Mouse (Mus musculus): ENCODE measurements around the gene Pard6a. TPM values are rescaled to one million over a fixed set of nuclear protein-coding genes. Genes with fewer than 3 reads are reported as not detected.

The Pard6a gene
- polyA plus RNA-seq (2015; fragmentation: Nextera tagmentation; extraction: Ambion mirVana) = 6.1 and 6.3 TPM in 2 replicates

GRCm38 (mm10) chr8:105700966-105701824 is at the start of gene Pard6a, which contains the start of gene Acd:
TSS of gene Pard6a (plus strand) at chr8:105701148.
TSS of gene Acd (minus strand) at chr8:105701102.
- peak; percentile 80 for ATAC-seq (ENCODE audit: insufficient read depth)
- H3K4me1 ChIP-seq (replicated peaks) = peaks cover 36% of the 10 kb centered on the region
- no peaks in the 10 kb centered on the region for H3K9me3 ChIP-seq (replicated peaks)
- H3K27ac ChIP-seq (replicated peaks) = peak within 1 kb of the TSS; percentile 97
- under 1% methylated on average over 60 of the region's 60 CpGs for WGBS (ENCODE audit: insufficient replicate concordance)
- peak within 1 kb of the TSS; percentile 72 for H3K4me3 ChIP-seq (replicated peaks)
- no peaks in the 10 kb centered on the region for H3K27me3 ChIP-seq
- H3K36me3 ChIP-seq (replicated peaks) = peaks cover 38% of the 10 kb centered on the region
- peak within 1 kb of the TSS; percentile 87 for H3K4me2 ChIP-seq
- peak within 1 kb of the TSS; percentile 58 for H3K9ac ChIP-seq

- Histone ChIP-seq H3K9ac (no peak overlapping the region), H3K27ac (replicated peaks) (no peak overlapping the region), H3K4me1 (replicated peaks) (no peaks in the 10 kb centered on the region), H3K4me2 (no peak overlapping the region), H3K27me3 (no peaks in the 10 kb centered on the region), H3K36me3 (replicated peaks) (peaks cover 41% of the 10 kb centered on the region), H3K4me3 (replicated peaks) (no peak overlapping the region), H3K9me3 (replicated peaks) (no peaks in the 10 kb centered on the region)
- ATAC-seq (ENCODE audit: insufficient read depth) = no peak
Observed at GRCm38 (mm10) chr8:105657641-105658040, 43.3 kb upstream of the Pard6a start.

- no peak for ATAC-seq (ENCODE audit: insufficient read depth)
- Histone ChIP-seq H3K4me2 (no peak overlapping the region), H3K9me3 (replicated peaks) (no peaks in the 10 kb centered on the region), H3K4me1 (replicated peaks) (no peaks in the 10 kb centered on the region), H3K36me3 (replicated peaks) (peaks cover 41% of the 10 kb centered on the region), H3K9ac (no peak overlapping the region), H3K27ac (replicated peaks) (no peak overlapping the region), H3K27me3 (no peaks in the 10 kb centered on the region), H3K4me3 (replicated peaks) (no peak overlapping the region)
- 68% methylated on average over 3 of the region's 3 CpGs for WGBS (ENCODE audit: insufficient replicate concordance)
Observed at GRCm38 (mm10) chr8:105661167-105661566, 39.8 kb upstream of the Pard6a start.

- no peak for ATAC-seq (ENCODE audit: insufficient read depth)
- H3K4me2 ChIP-seq = no peak overlapping the region
- 86% methylated on average over 1 of the region's 1 CpGs for WGBS (ENCODE audit: insufficient replicate concordance)
- no peaks in the 10 kb centered on the region for H3K9me3 ChIP-seq (replicated peaks)
- no peak overlapping the region for H3K4me3 ChIP-seq (replicated peaks)
- H3K27ac ChIP-seq (replicated peaks) = no peak overlapping the region
- H3K27me3 ChIP-seq = no peaks in the 10 kb centered on the region
- no peaks in the 10 kb centered on the region for H3K4me1 ChIP-seq (replicated peaks)
- H3K36me3 ChIP-seq (replicated peaks) = peaks cover 100% of the 10 kb centered on the region
- no peak overlapping the region for H3K9ac ChIP-seq
Observed at GRCm38 (mm10) chr8:105677891-105678290, 23.1 kb upstream of the Pard6a start.

GRCm38 (mm10) chr8:105685325-105685724 is 15.6 kb upstream of the Pard6a start:
- Histone ChIP-seq H3K4me2 (peak overlapping the region; percentile 54; the same call in 1 of the 2 replicates), H3K4me1 (replicated peaks) (peaks cover 11% of the 10 kb centered on the region), H3K27ac (replicated peaks) (no peak overlapping the region), H3K9me3 (replicated peaks) (no peaks in the 10 kb centered on the region), H3K36me3 (replicated peaks) (peaks cover 41% of the 10 kb centered on the region), H3K27me3 (no peaks in the 10 kb centered on the region), H3K4me3 (replicated peaks) (no peak overlapping the region), H3K9ac (no peak overlapping the region)
- ATAC-seq (ENCODE audit: insufficient read depth) = no peak
- WGBS (ENCODE audit: insufficient replicate concordance) = 56% methylated on average over 7 of the region's 7 CpGs

GRCm38 (mm10) chr8:105685796-105686308 is 15.1 kb upstream of the Pard6a start, which contains the start of gene Carmil2:
TSS of gene Carmil2 (plus strand) at chr8:105686274.
- Histone ChIP-seq H3K9ac (no peak within 1 kb of the TSS), H3K4me3 (replicated peaks) (peak within 1 kb of the TSS; percentile 12; the same call in 1 of the 2 replicates), H3K27me3 (no peaks in the 10 kb centered on the region), H3K36me3 (replicated peaks) (peaks cover 36% of the 10 kb centered on the region), H3K4me1 (replicated peaks) (peaks cover 11% of the 10 kb centered on the region), H3K4me2 (peak within 1 kb of the TSS; percentile 54), H3K27ac (replicated peaks) (0 out of 2 replicates have a peak within 1 kb of the TSS, but pooled peaks have one; percentile 24), H3K9me3 (replicated peaks) (no peaks in the 10 kb centered on the region)
- WGBS (ENCODE audit: insufficient replicate concordance) = 4% methylated on average over 18 of the region's 26 CpGs
- ATAC-seq (ENCODE audit: insufficient read depth) = peak; percentile 29; the same call in 1 of the 2 replicates

GRCm38 (mm10) chr8:105686551-105686950 is 14.4 kb upstream of the Pard6a start:
- no peak overlapping the region for H3K9ac ChIP-seq
- H3K27me3 ChIP-seq = no peaks in the 10 kb centered on the region
- 57% methylated on average over 6 of the region's 6 CpGs for WGBS (ENCODE audit: insufficient replicate concordance)
- ATAC-seq (ENCODE audit: insufficient read depth) = no peak
- no peak overlapping the region for H3K4me3 ChIP-seq (replicated peaks)
- H3K4me1 ChIP-seq (replicated peaks) = peaks cover 11% of the 10 kb centered on the region
- peaks cover 29% of the 10 kb centered on the region for H3K36me3 ChIP-seq (replicated peaks)
- H3K4me2 ChIP-seq = peak overlapping the region; percentile 54; the same call in 1 of the 2 replicates
- 0 out of 2 replicates have a peak overlapping the region, but pooled peaks have one; percentile 24 for H3K27ac ChIP-seq (replicated peaks)
- no peaks in the 10 kb centered on the region for H3K9me3 ChIP-seq (replicated peaks)

GRCm38 (mm10) chr8:105687512-105687911 is 13.4 kb upstream of the Pard6a start:
- no peaks in the 10 kb centered on the region for H3K27me3 ChIP-seq
- peaks cover 11% of the 10 kb centered on the region for H3K4me1 ChIP-seq (replicated peaks)
- WGBS (ENCODE audit: insufficient replicate concordance) = 78% methylated on average over 8 of the region's 8 CpGs
- H3K36me3 ChIP-seq (replicated peaks) = peaks cover 20% of the 10 kb centered on the region
- H3K9me3 ChIP-seq (replicated peaks) = no peaks in the 10 kb centered on the region
- no peak for ATAC-seq (ENCODE audit: insufficient read depth)
- no peak overlapping the region for H3K4me3 ChIP-seq (replicated peaks)
- H3K4me2 ChIP-seq = no peak overlapping the region
- H3K27ac ChIP-seq (replicated peaks) = no peak overlapping the region
- H3K9ac ChIP-seq = no peak overlapping the region

GRCm38 (mm10) chr8:105688242-105688752 is 12.7 kb upstream of the Pard6a start:
- H3K4me2 ChIP-seq = no peak overlapping the region
- peaks cover 12% of the 10 kb centered on the region for H3K36me3 ChIP-seq (replicated peaks)
- H3K9me3 ChIP-seq (replicated peaks) = no peaks in the 10 kb centered on the region
- no peak overlapping the region for H3K27ac ChIP-seq (replicated peaks)
- peaks cover 11% of the 10 kb centered on the region for H3K4me1 ChIP-seq (replicated peaks)
- ATAC-seq (ENCODE audit: insufficient read depth) = no peak
- no peak overlapping the region for H3K9ac ChIP-seq
- H3K27me3 ChIP-seq = no peaks in the 10 kb centered on the region
- 36% methylated on average over 14 of the region's 14 CpGs for WGBS (ENCODE audit: insufficient replicate concordance)
- H3K4me3 ChIP-seq (replicated peaks) = no peak overlapping the region

- WGBS (ENCODE audit: insufficient replicate concordance) = 78% methylated on average over 35 of the region's 35 CpGs
Observed at GRCm38 (mm10) chr8:105689256-105689982, 11.5 kb upstream of the Pard6a start.

More at GRCm38 (mm10) chr8:105689256-105689982, 11.5 kb upstream of the Pard6a start:
- Histone ChIP-seq H3K27me3 (peaks cover 8% of the 10 kb centered on the region), H3K27ac (replicated peaks) (no peak overlapping the region), H3K4me1 (replicated peaks) (peaks cover 21% of the 10 kb centered on the region), H3K4me2 (no peak overlapping the region), H3K9ac (no peak overlapping the region), H3K36me3 (replicated peaks) (peaks cover under 1% of the 10 kb centered on the region; the same call in 1 of the 2 replicates), H3K9me3 (replicated peaks) (no peaks in the 10 kb centered on the region), H3K4me3 (replicated peaks) (no peak overlapping the region)
- no peak for ATAC-seq (ENCODE audit: insufficient read depth)

All from liver, embryonic 15.5 days (tissue).